Mouse (Mus musculus) gastrocnemius, adult 2 months (tissue): ENCODE results near the gene Ncbp2. TPM values are rescaled to one million over a fixed set of nuclear protein-coding genes. Genes with fewer than 3 reads are reported as not detected.

ENCODE experiments used
- DNase-seq: peaks from one replicate; pipeline ENCODE4 v3.0.0; 2022
- H3K27ac ChIP-seq: fragments of 200-600 bp; 2 replicates; pipeline ENCODE4 v1.8.1; 2022; ENCODE audit warnings: mild to moderate bottlenecking
- H3K4me3 ChIP-seq: fragments of 200-600 bp; 2 replicates; pipeline ENCODE4 v1.8.1; 2022; ENCODE audit warnings: mild to moderate bottlenecking, moderate library complexity
- CTCF ChIP-seq: fragments of 200-600 bp; IDR thresholded peaks from 2 replicates; pipeline ENCODE4 v1.8.1; 2022; ENCODE audit warnings: antibody characterized with exemption, mild to moderate bottlenecking, moderate library complexity
- intact Hi-C: fragments of 180-260 bp; cut with DNase I; formaldehyde crosslinking; loops from one replicate; pipeline ENCODE4 v1.15.1; 2025
- microRNA-seq: library from miRNA; unstranded; fragments of <30 nt; microRNA quantifications from one replicate; pipeline ENCODE4 v1.2.0, GENCODE M21; 2021
- total RNA-seq, 2 experiments: library from RNA; stranded (reverse); gene quantifications; 2 replicates each; pipeline ENCODE4 v1.2.3; 2021

Gene Ncbp2
- total RNA-seq, 2 experiments from 2014 or later, result 11.5 to 17.9 TPM

- Histone ChIP-seq H3K27ac (no peak overlapping the region), H3K4me3 (no peak overlapping the region)
- no peak for DNase-seq
- intact Hi-C loops, result no loop called here
- TF ChIP-seq CTCF, result no peak
Measured at GRCm38 (mm10) chr16:31996371-31996770, 48.1 kb downstream of the Ncbp2 start.

GRCm38 (mm10) chr16:32002509-32003477 is 54.5 kb downstream of the Ncbp2 start, which contains the start of gene Senp5:
Gene Senp5 (minus strand): TSS chr16:32003287.
- Histone ChIP-seq H3K4me3 (peak within 1 kb of the TSS; percentile 99), H3K27ac (peak within 1 kb of the TSS; percentile 85)
- intact Hi-C loops, result loop anchor here (2.0 kb wide), 2 partner anchors 54 to 76 kb away; partner anchors contain the start of genes 0610012G03Rik, Ncbp2 and Pak2
- TF ChIP-seq CTCF, result peak; percentile 34
- peak; percentile 95 for DNase-seq

- no peak for DNase-seq
- intact Hi-C loops, result no loop called here
- H3K27ac ChIP-seq, result no peak overlapping the region
- H3K4me3 ChIP-seq, result no peak overlapping the region
- no peak for TF ChIP-seq CTCF
Measured at GRCm38 (mm10) chr16:32004731-32005130, 56.4 kb downstream of the Ncbp2 start.

- Histone ChIP-seq H3K27ac (no peak overlapping the region), H3K4me3 (no peak overlapping the region)
- no peak for TF ChIP-seq CTCF
- DNase-seq, result no peak
- intact Hi-C loops, result no loop called here
Measured at GRCm38 (mm10) chr16:32008529-32009293, 60.4 kb downstream of the Ncbp2 start.

GRCm38 (mm10) chr16:32009913-32010312 is 61.6 kb downstream of the Ncbp2 start:
- DNase-seq, result no peak
- Histone ChIP-seq H3K4me3 (no peak overlapping the region), H3K27ac (no peak overlapping the region)
- no peak for TF ChIP-seq CTCF
- intact Hi-C loops, result no loop called here

GRCm38 (mm10) chr16:32010330-32010729 is 62.0 kb downstream of the Ncbp2 start:
- H3K4me3 ChIP-seq, result no peak overlapping the region
- no peak for DNase-seq

More at GRCm38 (mm10) chr16:32010330-32010729, 62.0 kb downstream of the Ncbp2 start:
- no peak overlapping the region for H3K27ac ChIP-seq
- intact Hi-C loops, result no loop called here
- no peak for TF ChIP-seq CTCF

Small RNA genes lying within 50 kb of the gene (microRNA-seq; reads per million reads assigned to microRNA genes)
- gene Gm26269, result not detected

Other genes starting within 250 kb of the Ncbp2 start
- gene Meltf, start 69.7 kb upstream of the Ncbp2 start, total RNA-seq, result not detected
- under 1 TPM; 0.20 to 0.71 TPM for gene Pigz, start 14.7 kb upstream of the Ncbp2 start, total RNA-seq
- 10 to 100 TPM; 52.1 to 66.5 TPM for gene 0610012G03Rik, start within 50 bp of the Ncbp2 start, total RNA-seq
- 10 to 100 TPM; 10.3 to 12.8 TPM for gene Senp5, start 54.8 kb downstream of the Ncbp2 start, total RNA-seq
- 10 to 100 TPM; 13.3 to 15.8 TPM for gene Pak2, start 130.8 kb downstream of the Ncbp2 start, total RNA-seq
- gene Pigx, start 151.2 kb downstream of the Ncbp2 start, total RNA-seq, result 10 to 100 TPM; 11.3 to 12.6 TPM
- gene Cep19, start 151.3 kb downstream of the Ncbp2 start, total RNA-seq, result 1 to 10 TPM; 8.3 to 8.4 TPM
- gene Nrros, start 217.1 kb downstream of the Ncbp2 start, total RNA-seq, result 1 to 10 TPM; 1.6 TPM
- not detected for gene Bex6, start 231.3 kb downstream of the Ncbp2 start, total RNA-seq